Mouse (Mus musculus) ES-Bruce4 (cell line): Measurements from ENCODE around the gene Nmi.

Experiments used
- CTCF ChIP-seq: IDR thresholded peaks from one replicate; pipeline ENCODE4 v1.8.1; 2011; ENCODE audit warnings: low read depth, low read length
- EP300 ChIP-seq: IDR thresholded peaks from 2 replicates; pipeline ENCODE4 v1.6.1; 2011; ENCODE audit warnings: low read depth, low read length; ENCODE audit not compliant: insufficient read depth

DNA sequence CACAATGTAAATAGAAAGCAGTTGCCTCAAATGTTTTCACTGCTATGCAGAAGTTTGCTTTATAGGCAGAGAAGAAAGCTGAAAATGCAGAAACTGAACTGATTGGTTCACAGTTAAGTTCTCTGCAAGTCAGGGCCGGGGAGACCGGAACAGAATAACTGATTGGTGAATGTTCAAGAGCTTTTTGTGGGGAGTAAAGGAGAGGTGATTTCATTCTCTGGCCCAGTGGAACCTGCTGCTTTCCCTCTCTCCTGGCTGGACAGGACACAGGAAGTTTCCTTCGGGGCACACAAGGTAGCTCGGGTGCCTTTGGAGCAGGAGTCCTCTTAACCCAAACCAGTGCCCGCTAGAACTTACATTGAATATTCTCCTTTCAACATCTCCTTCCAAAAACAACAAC lies 1.2 kb downstream of the Nmi start:
- TF ChIP-seq CTCF (no peak), EP300 (no peak)
